Comparison of ENCODE assay signal across 14 mouse cellular contexts in the genomic region with DNA sequence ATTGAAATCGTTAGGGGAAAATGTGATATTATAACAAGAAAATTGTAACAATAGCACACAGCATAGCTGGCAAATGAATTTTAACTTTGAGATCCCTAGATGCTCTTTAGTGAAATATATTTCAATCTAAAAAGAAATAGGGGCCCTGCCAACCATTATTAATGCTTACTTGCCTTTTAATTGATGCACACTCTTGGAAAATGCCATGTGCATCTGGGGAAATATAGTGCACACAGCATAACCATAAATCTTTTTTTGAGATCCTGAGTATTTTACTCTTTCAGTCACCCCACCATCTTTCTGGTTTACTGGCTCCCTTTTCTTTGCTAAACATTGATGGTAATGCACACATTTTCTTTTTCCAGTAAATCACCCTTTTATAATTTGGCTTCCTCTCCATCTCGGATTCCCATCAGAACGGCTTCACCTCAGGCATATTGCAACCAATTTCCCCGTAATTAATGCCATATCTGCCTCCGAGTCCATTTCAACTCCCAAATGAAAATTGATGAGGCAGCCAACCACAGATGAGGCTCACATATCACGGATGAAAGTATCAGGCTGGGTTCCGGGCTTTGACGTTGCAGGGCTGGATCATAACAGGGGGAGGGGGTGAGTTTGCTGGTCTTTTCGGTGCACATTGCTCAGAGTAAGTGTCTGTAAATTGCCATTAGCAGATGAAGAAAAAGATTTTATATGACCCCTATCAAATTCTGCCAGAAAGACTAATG. TPM values are rescaled to one million over a fixed set of nuclear protein-coding genes. Genes with fewer than 3 reads are reported as not detected.
DNase-seq lines count a peak whose midpoint lies in the region; ATAC-seq lines count a peak whose summit lies in the region.
"Had no signal": no experiment of that assay in that cellular context is flagged by ENCODE, and none has a peak within 500 bp of the region (broad histone marks: within the 10 kb centered on the region; RNA-seq: fewer than 3 reads in every experiment).

No protein-coding gene starts in this region.

- DNase-seq in embryo, embryonic 10 days (ENCODE audit: low spot score), result peak; percentile 25
- DNase-seq in embryo, embryonic 9.5 days (ENCODE audit: extremely low spot score), result no peak
- peak; percentile 52 for DNase-seq in embryo, embryonic 10.5 days (ENCODE audit: low spot score)
- DNase-seq in neural tube, embryonic 10.5 days (ENCODE audit: extremely low spot score, low spot score), result peak; percentile 16
- DNase-seq in frontal cortex, postnatal 14 days (ENCODE audit: low spot score in 2 of 2), result no peak
- DNase-seq in frontal cortex, adult 2 months (ENCODE audit: extremely low spot score in 1 of 2, low spot score in 1 of 2), result no peak
- no peak for DNase-seq in thymus, postnatal 36 days
- DNase-seq: adrenal gland, adult 2 months; gastrocnemius, postnatal 14 days; kidney, adult 2 months; thymus, adult 18-20 months had no signal

- no peak overlapping the region for H3K27ac ChIP-seq in hindbrain, embryonic 16.5 days (ENCODE audit: low read depth, low read length)

- ATAC-seq in hindbrain, embryonic 16.5 days, result peak; percentile 74

- no peaks in the 10 kb centered on the region for H3K9me3 ChIP-seq in hindbrain, embryonic 16.5 days (ENCODE audit: control insufficient read depth, low read length)

- WGBS in hindbrain, embryonic 16.5 days, result 41% methylated on average over 9 of the region's 9 CpGs

- H3K4me1 ChIP-seq in hindbrain, embryonic 16.5 days (ENCODE audit: control insufficient read depth, insufficient read depth, low read depth, low read length), result peaks cover 3% of the 10 kb centered on the region

- H3K4me2 ChIP-seq in hindbrain, embryonic 16.5 days (ENCODE audit: low read length), result peak overlapping the region; percentile 35; the same call in 1 of the 2 replicates

- H3K36me3 ChIP-seq in hindbrain, embryonic 16.5 days (ENCODE audit: control insufficient read depth, insufficient read depth, low read length), result no peaks in the 10 kb centered on the region
- H3K36me3 ChIP-seq: G1E had no signal

- no peaks in the 10 kb centered on the region for H3K27me3 ChIP-seq in hindbrain, embryonic 16.5 days (replicated peaks; ENCODE audit: control insufficient read depth, insufficient read depth, low read length)

- no peak overlapping the region for H3K9ac ChIP-seq in hindbrain, embryonic 16.5 days (ENCODE audit: low read depth, low read length)

- no peak overlapping the region for H3K4me3 ChIP-seq in hindbrain, embryonic 16.5 days (ENCODE audit: low read length)

RNA-seq across cellular contexts. Expression of gene Fam216b, which starts 28.8 kb away (rescaled TPM):
- 2.1 and 2.5 TPM in 2 replicates for polyA plus RNA-seq in hindbrain, embryonic 16.5 days (2015; fragmentation: Nextera tagmentation; extraction: Ambion mirVana)
- 0.12 and 0.32 TPM in 2 replicates for polyA plus RNA-seq in frontal cortex, adult 2 months (2012; rRNA removed)
- polyA plus RNA-seq: adrenal gland, adult 2 months; G1E; kidney, adult 2 months; spleen, adult 2 months had no signal

Comparison
In these comparisons a context has a peak if more than half of its experiments do, and no peak if none do; other contexts are left out.
1. DNase-seq: peak in embryo, embryonic 10 days (single experiment), embryo, embryonic 10.5 days (single experiment) and neural tube, embryonic 10.5 days (single experiment); none in embryo, embryonic 9.5 days (single experiment), frontal cortex, postnatal 14 days (0 of 2), frontal cortex, adult 2 months (0 of 2) and thymus, postnatal 36 days (0 of 2).